Mouse (Mus musculus): ENCODE results near the gene Adcyap1r1. TPM values are rescaled to one million over a fixed set of nuclear protein-coding genes. Genes with fewer than 3 reads are reported as not detected.

The Adcyap1r1 gene
- not detected for polyA plus RNA-seq (2017; shearing (Covaris generic))

GRCm38 (mm10) chr6:55451771-55452371, at the start of gene Adcyap1r1:
Gene Adcyap1r1, plus strand, starts transcription at chr6:55451978.

Other genes starting within 250 kb of the Adcyap1r1 start
- 0.66 TPM for gene Mindy4, start 248.6 kb upstream of the Adcyap1r1 start, polyA plus RNA-seq (2017; shearing (Covaris generic))
- gene Aqp1, start 115.5 kb upstream of the Adcyap1r1 start, polyA plus RNA-seq (2017; shearing (Covaris generic)): 1.3 TPM
- gene Ghrhr, start 75.7 kb upstream of the Adcyap1r1 start, polyA plus RNA-seq (2017; shearing (Covaris generic)): not detected
- not detected for gene Neurod6, start 229.3 kb downstream of the Adcyap1r1 start, polyA plus RNA-seq (2017; shearing (Covaris generic))

All from activated CD4-positive, CD25-positive, alpha-beta regulatory T cell, adult 9 weeks (primary cell).